Mouse (Mus musculus): Measurements from ENCODE around the gene Tlx1. TPM values are rescaled to one million over a fixed set of nuclear protein-coding genes. Genes with fewer than 3 reads are reported as not detected.

The Tlx1 gene
- polyA plus RNA-seq, 1 experiment from 2014 or later: 0.23 TPM

DNA sequence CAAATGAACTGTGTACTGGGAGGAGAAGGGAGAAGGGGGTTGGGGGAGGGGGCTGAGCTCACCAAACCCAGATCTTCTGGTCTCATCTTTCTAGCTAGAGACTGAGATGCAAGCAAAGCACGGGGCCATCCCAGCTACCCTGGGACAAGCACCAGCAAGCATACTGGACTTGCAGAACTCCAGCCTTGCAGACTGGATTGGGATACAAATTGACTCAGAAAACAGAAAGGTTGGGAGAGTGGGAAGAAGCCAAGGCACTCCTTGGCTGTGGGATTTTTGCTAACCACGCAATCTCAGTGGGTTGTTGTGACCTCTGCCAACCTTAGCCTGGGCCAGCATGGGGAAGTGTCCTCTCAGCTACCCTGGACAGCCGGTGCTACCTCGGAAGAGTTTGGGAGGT lies 3.4 kb upstream of the Tlx1 start:
- Histone ChIP-seq H3K27me3 (replicated peaks) (peaks cover 99% of the 10 kb centered on the region), H3K4me3 (no peak overlapping the region), H3K36me3 (no peaks in the 10 kb centered on the region), H3K4me1 (peaks cover 19% of the 10 kb centered on the region), H3K27ac (replicated peaks) (no peak overlapping the region), H3K9ac (no peak overlapping the region), H3K4me2 (no peak overlapping the region), H3K9me3 (no peaks in the 10 kb centered on the region)
- 1% methylated on average over 4 of the region's 4 CpGs for WGBS
- no peak for ATAC-seq (ENCODE audit: extremely low read depth, insufficient number of reproducible peaks, low FRiP score, low TSS enrichment)

DNA sequence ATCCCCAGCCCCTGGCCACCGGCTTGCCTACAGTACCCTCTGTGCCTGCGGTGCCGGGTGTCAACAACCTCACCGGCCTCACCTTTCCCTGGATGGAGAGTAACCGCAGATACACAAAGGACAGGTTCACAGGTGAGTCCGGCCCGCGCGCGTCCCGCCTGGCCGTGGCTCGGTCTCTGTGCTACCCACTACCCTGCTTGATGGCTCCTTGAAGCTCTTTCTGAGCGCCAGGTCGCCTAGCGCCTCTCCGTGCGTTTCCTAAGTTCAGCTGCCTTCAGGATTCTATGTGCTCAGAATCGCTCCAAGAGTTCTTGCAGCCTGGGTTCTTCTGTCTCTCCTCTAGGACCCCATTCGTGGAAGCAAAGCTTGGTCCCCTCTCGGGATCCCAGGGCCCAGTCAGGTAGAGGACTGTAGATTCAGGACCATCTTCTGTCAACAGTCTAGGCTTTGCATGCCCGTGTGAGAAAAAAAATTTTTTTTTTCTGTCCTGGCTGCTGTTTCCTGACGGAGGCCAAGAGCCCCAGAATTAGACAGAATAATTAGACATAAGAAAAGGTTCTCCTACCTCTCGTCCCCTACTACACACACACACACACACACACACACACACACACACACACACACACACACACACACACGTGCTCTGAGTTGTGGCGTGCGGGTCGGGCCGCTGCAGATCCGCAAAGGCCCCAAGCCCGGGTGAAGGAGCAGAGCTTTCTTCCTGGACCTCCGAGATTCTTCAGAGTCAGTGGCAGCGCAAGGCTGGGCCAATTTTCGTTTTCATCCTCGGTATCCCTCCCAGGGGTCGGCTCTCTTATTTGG lies 1.1 kb downstream of the Tlx1 start:
- Histone ChIP-seq H3K27ac (replicated peaks) (no peak overlapping the region), H3K4me2 (peak overlapping the region; percentile 69), H3K9me3 (no peaks in the 10 kb centered on the region), H3K27me3 (replicated peaks) (peaks cover 99% of the 10 kb centered on the region), H3K4me1 (peaks cover 25% of the 10 kb centered on the region), H3K9ac (no peak overlapping the region), H3K4me3 (peak overlapping the region; percentile 47), H3K36me3 (no peaks in the 10 kb centered on the region)
- ATAC-seq (ENCODE audit: extremely low read depth, insufficient number of reproducible peaks, low FRiP score, low TSS enrichment): no peak
- WGBS: 6% methylated on average over 36 of the region's 36 CpGs

GRCm38 (mm10) chr19:45152183-45152650 lies 1.7 kb downstream of the Tlx1 start:
- Histone ChIP-seq H3K4me2 (no peak overlapping the region), H3K4me1 (peaks cover 25% of the 10 kb centered on the region), H3K9ac (no peak overlapping the region), H3K27me3 (replicated peaks) (peaks cover 99% of the 10 kb centered on the region), H3K9me3 (no peaks in the 10 kb centered on the region), H3K4me3 (no peak overlapping the region), H3K36me3 (no peaks in the 10 kb centered on the region), H3K27ac (replicated peaks) (no peak overlapping the region)
- 18% methylated on average over 8 of the region's 8 CpGs for WGBS
- ATAC-seq (ENCODE audit: extremely low read depth, insufficient number of reproducible peaks, low FRiP score, low TSS enrichment): no peak

DNA sequence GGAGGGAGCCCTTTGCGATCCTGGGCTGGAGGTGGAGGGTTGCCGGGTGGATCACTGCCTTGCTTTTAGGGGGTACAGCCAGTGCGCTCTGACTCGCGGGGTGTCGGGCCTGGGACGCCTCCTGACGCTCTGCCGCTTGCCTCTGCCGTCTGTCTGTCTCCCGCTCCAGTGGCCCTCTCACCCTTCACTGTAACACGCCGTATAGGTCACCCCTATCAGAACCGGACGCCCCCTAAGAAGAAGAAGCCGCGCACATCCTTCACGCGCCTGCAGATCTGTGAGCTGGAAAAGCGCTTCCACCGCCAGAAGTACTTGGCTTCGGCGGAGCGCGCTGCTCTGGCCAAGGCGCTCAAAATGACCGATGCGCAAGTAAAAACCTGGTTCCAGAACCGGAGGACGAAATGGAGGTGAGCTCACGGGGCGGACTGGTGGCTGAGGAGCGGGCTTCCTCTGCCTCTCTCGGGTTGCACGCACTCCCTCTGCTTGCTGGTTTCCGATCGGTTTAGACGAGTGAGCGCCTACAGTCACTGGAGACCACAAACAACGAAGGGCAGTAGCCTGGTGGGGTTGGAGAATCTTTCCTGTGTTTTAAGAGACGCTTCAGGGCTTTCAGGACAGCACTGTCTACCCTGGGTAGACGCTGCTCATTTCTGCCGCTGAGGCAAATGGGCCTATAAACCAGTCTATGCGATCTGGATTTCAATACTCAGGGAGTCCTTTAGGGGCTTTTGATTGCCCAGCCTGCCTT lies 3.0 kb downstream of the Tlx1 start:
- peak overlapping the region; percentile 48 for H3K4me2 ChIP-seq
- no peak overlapping the region for H3K9ac ChIP-seq
- peaks cover 25% of the 10 kb centered on the region for H3K4me1 ChIP-seq
- ATAC-seq (ENCODE audit: extremely low read depth, insufficient number of reproducible peaks, low FRiP score, low TSS enrichment): no peak
- H3K36me3 ChIP-seq: no peaks in the 10 kb centered on the region
- peaks cover 99% of the 10 kb centered on the region for H3K27me3 ChIP-seq (replicated peaks)
- peak overlapping the region; percentile 34 for H3K4me3 ChIP-seq
- H3K27ac ChIP-seq (replicated peaks): no peak overlapping the region
- WGBS: 3% methylated on average over 44 of the region's 44 CpGs
- H3K9me3 ChIP-seq: no peaks in the 10 kb centered on the region

GRCm38 (mm10) chr19:45154059-45154386 lies 3.5 kb downstream of the Tlx1 start:
- Histone ChIP-seq H3K27ac (replicated peaks) (no peak overlapping the region), H3K9ac (no peak overlapping the region), H3K4me2 (peak overlapping the region; percentile 48), H3K27me3 (replicated peaks) (peaks cover 99% of the 10 kb centered on the region), H3K36me3 (no peaks in the 10 kb centered on the region), H3K4me3 (peak overlapping the region; percentile 34), H3K9me3 (no peaks in the 10 kb centered on the region), H3K4me1 (peaks cover 25% of the 10 kb centered on the region)
- WGBS: under 1% methylated on average over 24 of the region's 24 CpGs
- no peak for ATAC-seq (ENCODE audit: extremely low read depth, insufficient number of reproducible peaks, low FRiP score, low TSS enrichment)

GRCm38 (mm10) chr19:45154521-45154920 lies 4.0 kb downstream of the Tlx1 start:
- peaks cover 25% of the 10 kb centered on the region for H3K4me1 ChIP-seq
- no peak overlapping the region for H3K27ac ChIP-seq (replicated peaks)
- H3K9me3 ChIP-seq: no peaks in the 10 kb centered on the region
- H3K36me3 ChIP-seq: no peaks in the 10 kb centered on the region
- H3K9ac ChIP-seq: no peak overlapping the region
- H3K4me3 ChIP-seq: peak overlapping the region; percentile 34
- peaks cover 100% of the 10 kb centered on the region for H3K27me3 ChIP-seq (replicated peaks)
- peak overlapping the region; percentile 48 for H3K4me2 ChIP-seq
- 3% methylated on average over 18 of the region's 18 CpGs for WGBS
- ATAC-seq (ENCODE audit: extremely low read depth, insufficient number of reproducible peaks, low FRiP score, low TSS enrichment): no peak

GRCm38 (mm10) chr19:45155141-45155790 lies 4.8 kb downstream of the Tlx1 start:
- Histone ChIP-seq H3K4me3 (no peak overlapping the region), H3K9ac (no peak overlapping the region), H3K27ac (replicated peaks) (no peak overlapping the region), H3K9me3 (no peaks in the 10 kb centered on the region), H3K27me3 (replicated peaks) (peaks cover 100% of the 10 kb centered on the region), H3K4me2 (no peak overlapping the region), H3K4me1 (peaks cover 25% of the 10 kb centered on the region), H3K36me3 (no peaks in the 10 kb centered on the region)
- no peak for ATAC-seq (ENCODE audit: extremely low read depth, insufficient number of reproducible peaks, low FRiP score, low TSS enrichment)
- 3% methylated on average over 15 of the region's 15 CpGs for WGBS

DNA sequence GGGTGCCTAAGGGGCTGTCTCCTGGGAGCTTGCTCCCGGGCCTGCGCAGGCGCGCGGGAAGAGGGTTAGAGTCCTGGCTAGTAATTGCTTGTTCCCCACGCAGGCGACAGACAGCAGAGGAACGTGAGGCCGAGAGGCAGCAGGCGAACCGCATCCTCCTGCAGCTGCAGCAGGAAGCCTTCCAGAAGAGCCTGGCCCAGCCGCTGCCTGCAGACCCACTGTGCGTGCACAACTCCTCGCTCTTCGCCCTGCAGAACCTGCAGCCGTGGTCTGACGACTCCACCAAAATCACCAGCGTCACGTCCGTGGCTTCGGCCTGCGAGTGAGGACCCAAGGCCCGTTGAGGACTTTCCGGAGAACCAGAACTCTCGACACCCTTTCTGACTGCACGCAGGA lies 5.3 kb downstream of the Tlx1 start:
- peaks cover 20% of the 10 kb centered on the region for H3K4me1 ChIP-seq
- H3K36me3 ChIP-seq: no peaks in the 10 kb centered on the region
- no peak overlapping the region for H3K9ac ChIP-seq
- no peak for ATAC-seq (ENCODE audit: extremely low read depth, insufficient number of reproducible peaks, low FRiP score, low TSS enrichment)
- H3K4me2 ChIP-seq: no peak overlapping the region
- no peaks in the 10 kb centered on the region for H3K9me3 ChIP-seq
- peaks cover 100% of the 10 kb centered on the region for H3K27me3 ChIP-seq (replicated peaks)
- no peak overlapping the region for H3K27ac ChIP-seq (replicated peaks)
- no peak overlapping the region for H3K4me3 ChIP-seq
- 7% methylated on average over 26 of the region's 26 CpGs for WGBS

GRCm38 (mm10) chr19:45156381-45156780 lies 5.9 kb downstream of the Tlx1 start:
- Histone ChIP-seq H3K4me1 (peaks cover 16% of the 10 kb centered on the region), H3K4me2 (no peak overlapping the region), H3K27me3 (replicated peaks) (peaks cover 100% of the 10 kb centered on the region), H3K27ac (replicated peaks) (no peak overlapping the region), H3K36me3 (no peaks in the 10 kb centered on the region), H3K4me3 (no peak overlapping the region), H3K9me3 (no peaks in the 10 kb centered on the region), H3K9ac (no peak overlapping the region)
- no peak for ATAC-seq (ENCODE audit: extremely low read depth, insufficient number of reproducible peaks, low FRiP score, low TSS enrichment)
- 9% methylated on average over 5 of the region's 5 CpGs for WGBS

DNA sequence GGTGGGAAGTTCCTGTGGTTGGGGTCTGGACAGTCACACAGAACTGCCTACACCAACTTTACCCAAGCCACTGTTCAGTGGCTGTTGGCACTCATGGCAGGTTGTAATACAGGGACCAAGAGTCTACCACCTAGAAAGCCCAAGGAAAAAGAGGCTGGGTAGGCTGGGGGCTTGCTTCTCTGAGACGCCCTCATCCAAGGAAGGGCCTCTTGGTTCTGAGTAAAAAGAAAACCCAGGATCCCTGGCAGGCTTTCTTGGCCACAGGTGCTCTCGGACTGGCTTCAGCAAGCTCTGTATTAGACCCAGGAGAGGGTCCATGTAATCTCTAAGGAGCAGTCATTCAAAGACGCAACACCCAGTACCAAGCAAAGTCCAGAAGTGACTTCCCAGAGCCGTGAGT lies 7.7 kb downstream of the Tlx1 start:
- Histone ChIP-seq H3K4me3 (no peak overlapping the region), H3K9me3 (no peaks in the 10 kb centered on the region), H3K27me3 (replicated peaks) (peaks cover 100% of the 10 kb centered on the region), H3K4me1 (peaks cover 16% of the 10 kb centered on the region), H3K4me2 (no peak overlapping the region), H3K9ac (no peak overlapping the region), H3K27ac (replicated peaks) (no peak overlapping the region), H3K36me3 (no peaks in the 10 kb centered on the region)
- no peak for ATAC-seq (ENCODE audit: extremely low read depth, insufficient number of reproducible peaks, low FRiP score, low TSS enrichment)
- 6% methylated on average over 4 of the region's 4 CpGs for WGBS

DNA sequence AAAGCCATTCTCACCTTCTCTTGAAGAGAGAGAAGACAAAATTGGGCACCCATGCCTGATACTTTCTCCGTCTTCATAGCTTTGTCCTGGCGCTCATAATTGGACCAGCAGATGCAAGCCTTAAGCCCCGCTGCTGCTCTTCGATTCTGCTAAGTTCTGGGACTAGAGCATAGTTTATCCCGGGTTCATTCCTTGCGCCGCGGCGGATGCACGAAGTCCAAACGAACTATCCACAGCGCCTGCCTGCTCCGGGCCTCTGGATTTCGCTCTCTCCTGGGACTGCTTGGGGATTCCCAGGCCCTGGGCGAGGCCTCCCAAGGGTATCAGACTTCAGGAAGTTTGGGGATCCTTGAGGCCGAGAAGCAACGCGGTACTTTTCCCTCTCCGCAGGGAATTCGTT lies 8.4 kb downstream of the Tlx1 start:
- H3K4me2 ChIP-seq: no peak overlapping the region

More for the DNA sequence above, 8.4 kb downstream of the Tlx1 start:
- no peaks in the 10 kb centered on the region for H3K9me3 ChIP-seq
- no peak overlapping the region for H3K9ac ChIP-seq
- 2% methylated on average over 20 of the region's 20 CpGs for WGBS
- no peak for ATAC-seq (ENCODE audit: extremely low read depth, insufficient number of reproducible peaks, low FRiP score, low TSS enrichment)
- H3K27me3 ChIP-seq (replicated peaks): peaks cover 100% of the 10 kb centered on the region
- no peak overlapping the region for H3K27ac ChIP-seq (replicated peaks)
- H3K4me3 ChIP-seq: no peak overlapping the region
- peaks cover 10% of the 10 kb centered on the region for H3K4me1 ChIP-seq
- no peaks in the 10 kb centered on the region for H3K36me3 ChIP-seq

Measured in heart, embryonic 13.5 days (tissue).